Mouse (Mus musculus) heart, embryonic 12.5 days (tissue): ENCODE results near the gene Spata45. TPM values are rescaled to one million over a fixed set of nuclear protein-coding genes. Genes with fewer than 3 reads are reported as not detected.

Experiments
- ATAC-seq: fragments of 200-750 bp; cut with Nextera tagmentation; 2 replicates; pipeline ENCODE4 v1.8.0; 2017; ENCODE audit warnings: moderate TSS enrichment, moderate library complexity; ENCODE audit not compliant: insufficient number of reproducible peaks, low FRiP score
- H3K27ac ChIP-seq: fragments of 300-500 bp; sonication (generic); 2 replicates; pipeline ENCODE4 v1.5.1; 2016; ENCODE audit warnings: mild to moderate bottlenecking, moderate library complexity; ENCODE audit not compliant: poor library complexity, severe bottlenecking
- H3K27me3 ChIP-seq: fragments of 300-500 bp; sonication (generic); replicated peaks from 2 replicates; pipeline ENCODE4 v1.6.1; 2016; ENCODE audit warnings: mild to moderate bottlenecking, moderate library complexity
- H3K36me3 ChIP-seq: fragments of 300-500 bp; sonication (generic); 2 replicates; pipeline ENCODE4 v1.6.1; 2016; ENCODE audit warnings: mild to moderate bottlenecking, moderate library complexity
- H3K4me1 ChIP-seq: fragments of 300-500 bp; sonication (generic); replicated peaks from 2 replicates; pipeline ENCODE4 v1.6.1; 2016; ENCODE audit warnings: mild to moderate bottlenecking
- H3K4me2 ChIP-seq: fragments of 300-500 bp; sonication (generic); 2 replicates; pipeline ENCODE4 v1.6.1; 2016; ENCODE audit warnings: mild to moderate bottlenecking, moderate library complexity
- H3K4me3 ChIP-seq: fragments of 300-500 bp; sonication (generic); 2 replicates; pipeline ENCODE4 v1.5.1; 2016; ENCODE audit warnings: mild to moderate bottlenecking
- H3K9ac ChIP-seq: fragments of 300-500 bp; sonication (generic); 2 replicates; pipeline ENCODE4 v1.6.1; 2016; ENCODE audit warnings: mild to moderate bottlenecking, moderate library complexity
- H3K9me3 ChIP-seq: fragments of 300-500 bp; sonication (generic); replicated peaks from 2 replicates; pipeline ENCODE4 v1.6.1; 2016; ENCODE audit warnings: mild to moderate bottlenecking, moderate library complexity
- WGBS: fragments of 180-500 bp; shearing (Covaris S2); methylation state at CpG from one replicate; pipeline ENCODE4 v1.1.7; 2016; 5-methylcytosine and 5-hydroxymethylcytosine counted together
- polyA plus RNA-seq: library from polyadenylated mRNA; unstranded; fragments of >200 nt; fragmentation: Nextera tagmentation; extraction: Ambion mirVana; gene quantifications from 2 replicates; pipeline ENCODE4 v1.2.1, GENCODE M21; 2016

Gene Spata45
- polyA plus RNA-seq, 1 experiment from 2014 or later: not detected

DNA sequence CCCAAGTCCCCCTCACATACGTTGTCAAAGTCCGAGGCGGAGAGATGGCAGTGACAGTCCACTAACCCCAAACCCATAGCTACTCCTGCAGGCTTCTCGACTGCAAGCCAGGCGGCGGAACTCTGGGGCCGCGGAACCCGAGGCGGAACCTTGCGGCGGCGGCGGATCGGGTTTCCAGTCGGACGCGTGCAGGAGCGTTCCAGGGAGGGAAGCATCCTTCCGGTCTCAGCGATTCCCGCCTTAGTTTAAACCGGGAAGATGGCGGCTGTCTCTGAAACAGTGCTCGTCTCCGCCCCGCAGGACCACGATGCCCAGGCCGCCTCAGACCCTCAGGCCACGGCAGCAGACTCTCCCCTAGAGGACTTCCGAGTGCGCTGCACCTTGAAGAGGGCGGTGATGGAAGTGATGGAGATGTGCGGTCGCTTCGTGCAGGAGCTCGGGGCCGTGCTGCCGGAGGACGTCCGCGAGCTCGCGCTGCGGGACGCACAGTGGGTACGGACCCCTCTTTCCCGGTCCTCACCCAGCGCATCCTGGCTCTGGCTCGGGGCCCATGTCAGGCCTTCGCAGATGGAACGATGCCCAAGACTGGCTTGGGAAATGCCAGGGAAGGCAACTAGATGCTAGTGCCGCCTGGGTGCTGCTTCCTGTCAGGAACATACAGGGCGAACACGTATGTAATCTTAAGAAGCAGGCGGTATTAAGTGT, 26.5 kb downstream of the Spata45 start, which contains the start of the genes Tatdn3 and Nsl1:
Gene Tatdn3, minus strand, starts transcription at position 152 of the 705 bp plus-strand sequence.
Gene Nsl1, plus strand, starts transcription at position 232 of the 705 bp plus-strand sequence.
- peak within 1 kb of the TSS; percentile 95 for H3K4me3 ChIP-seq
- H3K36me3 ChIP-seq: peaks cover 27% of the 10 kb centered on the region
- ATAC-seq: peak; percentile 92
- no peaks in the 10 kb centered on the region for H3K9me3 ChIP-seq
- peak within 1 kb of the TSS; percentile 41; the same call in 1 of the 2 replicates for H3K27ac ChIP-seq
- H3K4me1 ChIP-seq: peaks cover 10% of the 10 kb centered on the region
- H3K9ac ChIP-seq: peak within 1 kb of the TSS; percentile 80
- under 1% methylated on average over 56 of the region's 56 CpGs for WGBS
- peak within 1 kb of the TSS; percentile 76 for H3K4me2 ChIP-seq
- H3K27me3 ChIP-seq: no peaks in the 10 kb centered on the region

- H3K27me3 ChIP-seq: no peaks in the 10 kb centered on the region
- ATAC-seq: no peak
- H3K36me3 ChIP-seq: peaks cover 31% of the 10 kb centered on the region
- H3K9ac ChIP-seq: peak overlapping the region; percentile 80; the same call in 1 of the 2 replicates
- WGBS: 58% methylated on average over 9 of the region's 9 CpGs
- peak overlapping the region; percentile 95 for H3K4me3 ChIP-seq
- H3K4me1 ChIP-seq: peaks cover 10% of the 10 kb centered on the region
- peak overlapping the region; percentile 76 for H3K4me2 ChIP-seq
- no peak overlapping the region for H3K27ac ChIP-seq
- H3K9me3 ChIP-seq: no peaks in the 10 kb centered on the region
Observed at GRCm38 (mm10) chr1:191063700-191064099, 27.3 kb downstream of the Spata45 start.

- Histone ChIP-seq H3K9ac (no peak overlapping the region), H3K4me2 (no peak overlapping the region), H3K9me3 (no peaks in the 10 kb centered on the region), H3K27me3 (no peaks in the 10 kb centered on the region), H3K4me1 (peaks cover 10% of the 10 kb centered on the region), H3K36me3 (peaks cover 40% of the 10 kb centered on the region), H3K4me3 (no peak overlapping the region), H3K27ac (no peak overlapping the region)
- no peak for ATAC-seq
- 84% methylated on average over 2 of the region's 2 CpGs for WGBS
Observed at GRCm38 (mm10) chr1:191064535-191064934, 28.1 kb downstream of the Spata45 start.

GRCm38 (mm10) chr1:191065188-191065587, 28.7 kb downstream of the Spata45 start:
- no peaks in the 10 kb centered on the region for H3K27me3 ChIP-seq
- no peak overlapping the region for H3K4me2 ChIP-seq
- H3K4me3 ChIP-seq: no peak overlapping the region
- WGBS: 80% methylated on average over 4 of the region's 4 CpGs
- peaks cover 46% of the 10 kb centered on the region for H3K36me3 ChIP-seq
- no peak for ATAC-seq
- H3K9me3 ChIP-seq: no peaks in the 10 kb centered on the region
- peaks cover 10% of the 10 kb centered on the region for H3K4me1 ChIP-seq
- H3K27ac ChIP-seq: no peak overlapping the region
- H3K9ac ChIP-seq: no peak overlapping the region

GRCm38 (mm10) chr1:191068377-191068776, 31.9 kb downstream of the Spata45 start:
- Histone ChIP-seq H3K4me1 (peaks cover 9% of the 10 kb centered on the region), H3K9me3 (no peaks in the 10 kb centered on the region), H3K4me3 (no peak overlapping the region), H3K27me3 (no peaks in the 10 kb centered on the region), H3K27ac (no peak overlapping the region), H3K9ac (no peak overlapping the region), H3K36me3 (peaks cover 75% of the 10 kb centered on the region), H3K4me2 (no peak overlapping the region)
- ATAC-seq: no peak
- WGBS: 68% methylated on average over 5 of the region's 5 CpGs

DNA sequence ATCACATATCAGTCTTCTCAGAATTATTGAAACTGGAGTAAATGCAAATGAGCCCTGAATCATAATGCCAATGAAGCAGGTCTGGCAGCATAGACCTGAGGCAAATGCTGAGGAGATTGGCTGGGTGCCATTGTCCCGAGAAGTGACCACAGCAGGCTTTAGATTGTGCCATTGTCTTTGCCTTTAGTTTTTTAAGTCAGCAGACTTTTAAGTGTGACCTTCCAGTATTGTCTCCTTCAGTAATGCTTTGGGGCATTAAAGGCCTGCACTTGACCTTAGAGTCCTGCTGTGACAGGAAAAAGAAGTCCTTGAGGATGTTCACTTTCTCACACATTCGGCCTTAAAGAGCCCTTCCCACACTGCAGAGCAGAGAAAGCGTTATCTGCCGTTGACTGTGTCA, 33.8 kb downstream of the Spata45 start:
- Histone ChIP-seq H3K9ac (no peak overlapping the region), H3K4me3 (no peak overlapping the region), H3K27ac (no peak overlapping the region), H3K36me3 (peaks cover 81% of the 10 kb centered on the region), H3K4me2 (no peak overlapping the region), H3K4me1 (no peaks in the 10 kb centered on the region; the same call in 1 of the 2 replicates), H3K27me3 (no peaks in the 10 kb centered on the region), H3K9me3 (no peaks in the 10 kb centered on the region)
- WGBS: 87% methylated on average over 4 of the region's 4 CpGs
- no peak for ATAC-seq

DNA sequence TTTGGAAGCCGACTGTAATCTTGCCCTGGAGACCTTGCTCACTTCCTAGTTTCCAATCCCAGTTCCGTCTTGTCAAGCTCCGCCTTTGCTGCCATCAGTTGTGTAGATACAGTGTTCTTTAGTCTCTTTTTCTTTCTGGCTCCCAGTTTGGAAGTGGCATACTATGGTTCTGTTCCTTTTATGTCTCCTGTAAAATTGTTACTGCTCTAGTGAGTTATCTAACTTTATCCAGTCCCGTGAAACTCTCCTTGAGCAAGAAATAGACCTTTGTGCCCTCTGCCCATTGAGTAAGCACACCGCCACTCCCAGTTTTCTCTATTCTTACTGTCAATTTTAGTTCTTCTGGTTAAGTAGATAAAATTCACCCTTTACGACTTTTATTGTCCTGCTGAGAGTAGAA, 35.2 kb downstream of the Spata45 start:
- Histone ChIP-seq H3K9ac (no peak overlapping the region), H3K4me3 (no peak overlapping the region), H3K9me3 (no peaks in the 10 kb centered on the region), H3K27me3 (no peaks in the 10 kb centered on the region), H3K4me1 (no peaks in the 10 kb centered on the region; the same call in 1 of the 2 replicates), H3K27ac (no peak overlapping the region), H3K36me3 (peaks cover 72% of the 10 kb centered on the region), H3K4me2 (no peak overlapping the region)
- 83% methylated on average over 6 of the region's 6 CpGs for WGBS
- no peak for ATAC-seq

- Histone ChIP-seq H3K4me1 (no peaks in the 10 kb centered on the region; the same call in 1 of the 2 replicates), H3K9me3 (no peaks in the 10 kb centered on the region), H3K9ac (no peak overlapping the region), H3K4me2 (no peak overlapping the region), H3K27ac (no peak overlapping the region), H3K27me3 (no peaks in the 10 kb centered on the region), H3K36me3 (peaks cover 75% of the 10 kb centered on the region), H3K4me3 (no peak overlapping the region)
- WGBS: 90% methylated on average over 16 of the region's 16 CpGs
- no peak for ATAC-seq
Observed at GRCm38 (mm10) chr1:191072329-191072913, 36.0 kb downstream of the Spata45 start.

GRCm38 (mm10) chr1:191073001-191073400, 36.6 kb downstream of the Spata45 start:
- Histone ChIP-seq H3K27me3 (no peaks in the 10 kb centered on the region), H3K36me3 (peaks cover 76% of the 10 kb centered on the region), H3K9me3 (no peaks in the 10 kb centered on the region), H3K4me1 (no peaks in the 10 kb centered on the region; the same call in 1 of the 2 replicates), H3K27ac (no peak overlapping the region), H3K4me3 (no peak overlapping the region), H3K9ac (no peak overlapping the region), H3K4me2 (no peak overlapping the region)
- WGBS: 85% methylated on average over 6 of the region's 6 CpGs
- no peak for ATAC-seq

DNA sequence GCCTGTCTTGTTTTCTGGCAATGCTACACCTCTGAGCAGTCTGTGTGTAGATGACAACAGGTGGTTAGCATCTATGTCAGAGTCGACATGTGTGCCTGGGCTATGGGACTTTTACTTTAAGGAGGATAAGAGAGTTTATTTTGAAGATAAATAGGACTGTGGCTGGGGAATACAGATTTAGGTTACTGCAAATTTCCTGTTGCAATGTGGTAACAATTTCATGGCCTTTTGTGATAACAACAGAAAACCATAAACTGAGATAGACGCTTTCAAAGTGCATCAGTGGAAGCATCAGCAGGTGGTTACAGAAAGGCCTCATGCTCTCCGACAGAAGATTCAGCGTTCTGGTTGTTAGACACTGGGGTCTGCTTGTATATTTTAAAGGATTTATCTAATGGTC, 37.0 kb downstream of the Spata45 start:
- H3K27me3 ChIP-seq: no peaks in the 10 kb centered on the region
- no peaks in the 10 kb centered on the region for H3K9me3 ChIP-seq
- WGBS: 77% methylated on average over 4 of the region's 4 CpGs
- H3K36me3 ChIP-seq: peaks cover 76% of the 10 kb centered on the region
- no peak overlapping the region for H3K9ac ChIP-seq
- H3K27ac ChIP-seq: no peak overlapping the region
- H3K4me2 ChIP-seq: no peak overlapping the region
- ATAC-seq: no peak
- H3K4me3 ChIP-seq: no peak overlapping the region
- no peaks in the 10 kb centered on the region; the same call in 1 of the 2 replicates for H3K4me1 ChIP-seq

- Histone ChIP-seq H3K36me3 (peaks cover 74% of the 10 kb centered on the region), H3K4me2 (no peak overlapping the region), H3K27ac (no peak overlapping the region), H3K9me3 (no peaks in the 10 kb centered on the region), H3K27me3 (no peaks in the 10 kb centered on the region), H3K9ac (no peak overlapping the region), H3K4me3 (no peak overlapping the region), H3K4me1 (no peaks in the 10 kb centered on the region)
- 0 out of 2 replicates have a peak, but pooled peaks have one; percentile 33 for ATAC-seq
- WGBS: 40% methylated on average over 10 of the region's 10 CpGs
Observed at GRCm38 (mm10) chr1:191075199-191075883, 38.9 kb downstream of the Spata45 start.
